Mouse (Mus musculus): ENCODE measurements at regions not wholly inside any gene's neighbourhood (a gene's known extent, or its start where the extent isn't known, plus 50 kb on each side); places are given as distances from the start of the nearest gene placed in this dataset.

GRCm38 (mm10) chr14:76822766-76823325, 213.7 kb upstream of the Ccdc122 start:
- no peak for DNase-seq (ENCODE audit: low spot score in 2 of 2)

GRCm38 (mm10) chr14:76821892-76822291, 214.7 kb upstream of the Ccdc122 start:
- no peak for DNase-seq (ENCODE audit: low spot score in 2 of 2)

GRCm38 (mm10) chr14:76821484-76821883, 215.1 kb upstream of the Ccdc122 start:
- DNase-seq (ENCODE audit: low spot score in 2 of 2), result no peak

GRCm38 (mm10) chr14:76820989-76821388, 215.6 kb upstream of the Ccdc122 start:
- no peak for DNase-seq (ENCODE audit: low spot score in 2 of 2)

- peak; percentile 68 to 80 for DNase-seq (ENCODE audit: low spot score in 2 of 2)
Measured at GRCm38 (mm10) chr14:76819690-76820089, 216.9 kb upstream of the Ccdc122 start.

GRCm38 (mm10) chr14:76818256-76819010, 218.1 kb upstream of the Ccdc122 start:
- DNase-seq (ENCODE audit: low spot score in 2 of 2), result no peak

GRCm38 (mm10) chr14:76817189-76817772, 219.3 kb upstream of the Ccdc122 start:
- no peak for DNase-seq (ENCODE audit: low spot score in 2 of 2)

- DNase-seq (ENCODE audit: low spot score in 2 of 2), result no peak
Measured at GRCm38 (mm10) chr14:76816666-76817065, 219.9 kb upstream of the Ccdc122 start.

- no peak for DNase-seq (ENCODE audit: low spot score in 2 of 2)
Measured at GRCm38 (mm10) chr14:76812155-76812875, 224.3 kb upstream of the Ccdc122 start.

- no peak for DNase-seq (ENCODE audit: low spot score in 2 of 2)
Measured at GRCm38 (mm10) chr14:76810697-76811589, 225.6 kb upstream of the Ccdc122 start.

GRCm38 (mm10) chr14:76810041-76810440, 226.5 kb upstream of the Ccdc122 start:
- no peak for DNase-seq (ENCODE audit: low spot score in 2 of 2)

GRCm38 (mm10) chr14:76809411-76809810, 227.2 kb upstream of the Ccdc122 start:
- no peak for DNase-seq (ENCODE audit: low spot score in 2 of 2)

GRCm38 (mm10) chr14:76805151-76805785, 231.3 kb upstream of the Ccdc122 start:
- DNase-seq (ENCODE audit: low spot score in 2 of 2), result no peak

- DNase-seq (ENCODE audit: low spot score in 2 of 2), result no peak
Measured at GRCm38 (mm10) chr14:76804447-76805150, 232.0 kb upstream of the Ccdc122 start.

- no peak for DNase-seq (ENCODE audit: low spot score in 2 of 2)
Measured at GRCm38 (mm10) chr14:76800181-76800580, 236.4 kb upstream of the Ccdc122 start.

- no peak for DNase-seq (ENCODE audit: low spot score in 2 of 2)
Measured at GRCm38 (mm10) chr14:76799741-76800140, 236.8 kb upstream of the Ccdc122 start.

GRCm38 (mm10) chr14:76798925-76799428, 237.6 kb upstream of the Ccdc122 start:
- no peak for DNase-seq (ENCODE audit: low spot score in 2 of 2)

GRCm38 (mm10) chr14:76798488-76798887, 238.1 kb upstream of the Ccdc122 start:
- DNase-seq (ENCODE audit: low spot score in 2 of 2), result no peak

- no peak for DNase-seq (ENCODE audit: low spot score in 2 of 2)
Measured at GRCm38 (mm10) chr14:76797518-76797917, 239.1 kb upstream of the Ccdc122 start.
